Mouse (Mus musculus) ovary, postnatal 36 days (tissue): ENCODE data around the gene Ap2m1.

Experiments used
- DNase-seq: peaks from one replicate; pipeline ENCODE4 v3.0.0; 2022; ENCODE audit warnings: low spot score, mixed read lengths

Ap2m1 gene

GRCm38 (mm10) chr16:20529375-20529774, 5.9 kb upstream of the Ap2m1 start:
- DNase-seq: no peak

GRCm38 (mm10) chr16:20530941-20531340, 4.3 kb upstream of the Ap2m1 start:
- DNase-seq: no peak

GRCm38 (mm10) chr16:20534617-20535295, 522 bp upstream of the Ap2m1 start:
- no peak for DNase-seq

GRCm38 (mm10) chr16:20536081-20536665, 895 bp downstream of the Ap2m1 start:
- no peak for DNase-seq

- DNase-seq: no peak
Measured at GRCm38 (mm10) chr16:20537071-20537471, 1.8 kb downstream of the Ap2m1 start.

GRCm38 (mm10) chr16:20537601-20538320, 2.5 kb downstream of the Ap2m1 start:
- DNase-seq: no peak

- DNase-seq: no peak
Measured at GRCm38 (mm10) chr16:20539649-20540048, 4.4 kb downstream of the Ap2m1 start.

- DNase-seq: no peak
Measured at GRCm38 (mm10) chr16:20540438-20540837, 5.2 kb downstream of the Ap2m1 start.

- DNase-seq: no peak
Measured at GRCm38 (mm10) chr16:20545696-20546095, 10.4 kb downstream of the Ap2m1 start.

- DNase-seq: no peak
Measured at GRCm38 (mm10) chr16:20547423-20547822, 12.1 kb downstream of the Ap2m1 start.

- DNase-seq: peak; percentile 96
Measured at GRCm38 (mm10) chr16:20548096-20548948, 13.0 kb downstream of the Ap2m1 start, which contains the start of gene Abcf3. Gene Abcf3, plus strand, starts transcription at chr16:20548577.

GRCm38 (mm10) chr16:20549161-20549560, 13.9 kb downstream of the Ap2m1 start:
- no peak for DNase-seq

- no peak for DNase-seq
Measured at GRCm38 (mm10) chr16:20551691-20552090, 16.4 kb downstream of the Ap2m1 start.

- no peak for DNase-seq
Measured at GRCm38 (mm10) chr16:20552594-20552993, 17.3 kb downstream of the Ap2m1 start.

- no peak for DNase-seq
Measured at GRCm38 (mm10) chr16:20555000-20555399, 19.7 kb downstream of the Ap2m1 start.

GRCm38 (mm10) chr16:20557381-20557780, 22.1 kb downstream of the Ap2m1 start:
- DNase-seq: no peak

- no peak for DNase-seq
Measured at GRCm38 (mm10) chr16:20565075-20565474, 29.8 kb downstream of the Ap2m1 start.

- DNase-seq: no peak
Measured at GRCm38 (mm10) chr16:20589366-20589938, 54.2 kb downstream of the Ap2m1 start, which contains the start of gene Vwa5b2. Gene Vwa5b2, plus strand, starts transcription at chr16:20589471.

GRCm38 (mm10) chr16:20589939-20590679, 54.8 kb downstream of the Ap2m1 start:
- DNase-seq: peak; percentile 33

- no peak for DNase-seq
Measured at GRCm38 (mm10) chr16:20590680-20591038, 55.4 kb downstream of the Ap2m1 start.

GRCm38 (mm10) chr16:20591076-20591705, 55.9 kb downstream of the Ap2m1 start:
- no peak for DNase-seq
